Mouse (Mus musculus): ENCODE measurements around the gene Anxa2. TPM values are rescaled to one million over a fixed set of nuclear protein-coding genes. Genes with fewer than 3 reads are reported as not detected.
A peak's percentile ranks its signal among the peaks of the same experiment; 100 is the strongest.

Gene Anxa2
- total and polyA plus RNA-seq, 2 experiments from 2014 or later, result 268 to 367 TPM

DNA sequence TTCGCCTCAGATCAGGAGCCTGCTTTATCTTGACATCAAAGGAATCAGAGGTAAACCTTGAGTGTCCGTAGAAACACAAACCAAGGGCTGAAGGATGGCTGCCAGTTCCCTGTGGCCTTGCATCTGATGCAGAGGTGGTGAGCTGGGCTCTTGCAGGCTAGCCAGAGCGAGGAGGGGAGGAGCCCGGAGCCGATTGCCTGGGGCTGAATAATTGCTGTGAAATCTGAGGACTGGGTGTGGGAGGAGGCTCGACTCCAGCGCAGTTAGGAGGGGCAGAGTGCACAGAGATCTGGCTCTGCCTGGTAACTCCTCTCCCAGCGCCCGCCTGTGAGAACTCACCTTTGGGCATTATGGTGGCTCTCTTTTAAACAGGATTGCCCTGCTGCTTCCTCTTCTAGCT, 15.6 kb downstream of the Anxa2 start:
- peaks cover 60% of the 10 kb centered on the region for H3K36me3 ChIP-seq (replicated peaks; ENCODE audit: control insufficient read depth, insufficient read depth, low read length)
- TF ChIP-seq EP300 (IDR thresholded peaks at IDR 0.05; ENCODE audit: low read depth), result no peak
- no peak for TF ChIP-seq CTCF (IDR thresholded peaks at IDR 0.05; ENCODE audit: low read depth)
- peak; percentile 66 for DNase-seq (ENCODE audit: low spot score)

GRCm38 (mm10) chr9:69470362-69470761, 16.9 kb downstream of the Anxa2 start:
- H3K9ac ChIP-seq (replicated peaks; ENCODE audit: low read depth, low read length), result no peak overlapping the region
- no peak overlapping the region for H3K4me3 ChIP-seq (ENCODE audit: low read depth, low read length)
- H3K4me1 ChIP-seq (ENCODE audit: control insufficient read depth, insufficient read depth), result peaks cover 53% of the 10 kb centered on the region
- DNase-seq (ENCODE audit: low spot score) (no peak), ATAC-seq (ENCODE audit: insufficient read depth, low read depth) (no peak)
- H3K4me2 ChIP-seq (ENCODE audit: low read depth, low read length), result peak overlapping the region; percentile 36; the same call in 1 of the 2 replicates
- H3K9me3 ChIP-seq (replicated peaks; ENCODE audit: control insufficient read depth, low read length), result no peaks in the 10 kb centered on the region
- H3K27me3 ChIP-seq (ENCODE audit: control insufficient read depth, insufficient read depth, low read length), result no peaks in the 10 kb centered on the region
- TF ChIP-seq CTCF (IDR thresholded peaks at IDR 0.05; ENCODE audit: low read depth) (no peak), EP300 (IDR thresholded peaks at IDR 0.05; ENCODE audit: low read depth) (no peak)
- peaks cover 60% of the 10 kb centered on the region for H3K36me3 ChIP-seq (replicated peaks; ENCODE audit: control insufficient read depth, insufficient read depth, low read length)
- H3K27ac ChIP-seq (ENCODE audit: low read depth), result peak overlapping the region; percentile 86
- 30% methylated on average over 5 of the region's 5 CpGs for WGBS

More for the DNA sequence above, 15.6 kb downstream of the Anxa2 start:
- Histone ChIP-seq H3K9me3 (replicated peaks; ENCODE audit: control insufficient read depth, low read length) (no peaks in the 10 kb centered on the region), H3K27ac (ENCODE audit: low read depth) (peak overlapping the region; percentile 86; the same call in 1 of the 2 replicates), H3K4me2 (ENCODE audit: low read depth, low read length) (no peak overlapping the region), H3K4me3 (ENCODE audit: low read depth, low read length) (no peak overlapping the region), H3K4me1 (ENCODE audit: control insufficient read depth, insufficient read depth) (peaks cover 54% of the 10 kb centered on the region), H3K27me3 (ENCODE audit: control insufficient read depth, insufficient read depth, low read length) (no peaks in the 10 kb centered on the region), H3K9ac (replicated peaks; ENCODE audit: low read depth, low read length) (no peak overlapping the region)
- peak; percentile 58 for ATAC-seq (ENCODE audit: insufficient read depth, low read depth)
- 10% methylated on average over 9 of the region's 9 CpGs for WGBS

DNA sequence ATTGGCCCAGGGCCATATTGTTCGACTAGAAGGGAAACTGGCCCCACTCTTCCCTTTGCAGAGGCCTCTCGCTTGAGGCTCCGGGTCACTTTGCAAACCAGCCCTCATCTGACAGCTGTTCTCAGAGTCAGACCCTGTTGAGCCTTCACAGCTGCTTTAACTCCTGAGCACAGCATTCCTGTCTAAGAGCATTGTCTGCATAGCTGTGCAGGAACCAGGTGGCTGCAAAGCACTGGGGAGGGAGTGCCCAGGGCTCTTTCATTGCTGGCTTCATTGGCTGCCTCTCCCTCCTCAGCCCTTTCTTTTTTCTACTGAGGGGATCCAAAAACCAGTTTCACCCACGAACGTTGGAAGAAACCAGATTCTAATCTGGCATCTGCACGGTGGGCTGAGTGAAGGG, 17.5 kb downstream of the Anxa2 start:
- 7% methylated on average over 6 of the region's 6 CpGs for WGBS
- Histone ChIP-seq H3K27ac (ENCODE audit: low read depth) (peak overlapping the region; percentile 86), H3K4me2 (ENCODE audit: low read depth, low read length) (peak overlapping the region; percentile 36), H3K9ac (replicated peaks; ENCODE audit: low read depth, low read length) (no peak overlapping the region), H3K27me3 (ENCODE audit: control insufficient read depth, insufficient read depth, low read length) (no peaks in the 10 kb centered on the region), H3K9me3 (replicated peaks; ENCODE audit: control insufficient read depth, low read length) (no peaks in the 10 kb centered on the region), H3K4me3 (ENCODE audit: low read depth, low read length) (no peak overlapping the region), H3K4me1 (ENCODE audit: control insufficient read depth, insufficient read depth) (peaks cover 51% of the 10 kb centered on the region), H3K36me3 (replicated peaks; ENCODE audit: control insufficient read depth, insufficient read depth, low read length) (peaks cover 59% of the 10 kb centered on the region)
- no peak for TF ChIP-seq EP300 (IDR thresholded peaks at IDR 0.05; ENCODE audit: low read depth)
- no peak for TF ChIP-seq CTCF (IDR thresholded peaks at IDR 0.05; ENCODE audit: low read depth)
- DNase-seq (ENCODE audit: low spot score) (peak; percentile 80), ATAC-seq (ENCODE audit: insufficient read depth, low read depth) (peak; percentile 72)

DNA sequence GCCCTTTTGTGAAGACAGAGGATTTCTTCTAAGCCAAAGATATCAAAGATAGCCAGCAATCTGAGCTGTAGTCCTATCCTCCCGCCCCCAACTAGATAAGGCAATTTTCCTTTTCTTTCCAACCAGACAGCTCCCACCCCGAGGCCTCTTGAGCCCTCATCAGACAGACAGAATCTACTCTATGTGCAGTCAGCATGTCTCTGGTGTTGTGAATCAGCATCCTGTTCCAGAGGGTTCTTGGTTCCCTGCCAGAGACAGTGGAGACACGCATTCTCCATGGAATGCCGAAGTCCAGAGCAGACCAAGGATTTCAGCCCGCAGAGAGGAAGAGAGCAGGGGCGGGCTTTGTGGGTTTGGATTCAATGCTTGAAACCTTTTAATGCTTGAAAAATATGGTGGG, 19.3 kb downstream of the Anxa2 start:
- Histone ChIP-seq H3K27me3 (ENCODE audit: control insufficient read depth, insufficient read depth, low read length) (no peaks in the 10 kb centered on the region), H3K4me2 (ENCODE audit: low read depth, low read length) (no peak overlapping the region), H3K4me1 (ENCODE audit: control insufficient read depth, insufficient read depth) (peaks cover 61% of the 10 kb centered on the region), H3K4me3 (ENCODE audit: low read depth, low read length) (no peak overlapping the region), H3K27ac (ENCODE audit: low read depth) (peak overlapping the region; percentile 63), H3K36me3 (replicated peaks; ENCODE audit: control insufficient read depth, insufficient read depth, low read length) (peaks cover 53% of the 10 kb centered on the region), H3K9me3 (replicated peaks; ENCODE audit: control insufficient read depth, low read length) (no peaks in the 10 kb centered on the region), H3K9ac (replicated peaks; ENCODE audit: low read depth, low read length) (no peak overlapping the region)
- DNase-seq (ENCODE audit: low spot score) (peak; percentile 86), ATAC-seq (ENCODE audit: insufficient read depth, low read depth) (peak; percentile 59)
- no peak for TF ChIP-seq EP300 (IDR thresholded peaks at IDR 0.05; ENCODE audit: low read depth)
- no peak for TF ChIP-seq CTCF (IDR thresholded peaks at IDR 0.05; ENCODE audit: low read depth)
- 6% methylated on average over 6 of the region's 6 CpGs for WGBS

GRCm38 (mm10) chr9:69475873-69476272, 22.5 kb downstream of the Anxa2 start:
- no peak overlapping the region for H3K4me2 ChIP-seq (ENCODE audit: low read depth, low read length)
- no peaks in the 10 kb centered on the region for H3K27me3 ChIP-seq (ENCODE audit: control insufficient read depth, insufficient read depth, low read length)
- H3K27ac ChIP-seq (ENCODE audit: low read depth), result peak overlapping the region; percentile 3; the same call in 1 of the 2 replicates
- no peak overlapping the region for H3K9ac ChIP-seq (replicated peaks; ENCODE audit: low read depth, low read length)
- peaks cover 66% of the 10 kb centered on the region for H3K36me3 ChIP-seq (replicated peaks; ENCODE audit: control insufficient read depth, insufficient read depth, low read length)
- H3K4me3 ChIP-seq (ENCODE audit: low read depth, low read length), result no peak overlapping the region
- H3K9me3 ChIP-seq (replicated peaks; ENCODE audit: control insufficient read depth, low read length), result no peaks in the 10 kb centered on the region
- ATAC-seq (ENCODE audit: insufficient read depth, low read depth), result no peak
- WGBS, result 52% methylated on average over 6 of the region's 6 CpGs
- TF ChIP-seq CTCF (IDR thresholded peaks at IDR 0.05; ENCODE audit: low read depth) (no peak), EP300 (IDR thresholded peaks at IDR 0.05; ENCODE audit: low read depth) (no peak)
- peaks cover 50% of the 10 kb centered on the region for H3K4me1 ChIP-seq (ENCODE audit: control insufficient read depth, insufficient read depth)
- no peak for DNase-seq (ENCODE audit: low spot score)

All from heart, postnatal 0 days (tissue).